Mouse (Mus musculus): ENCODE data around the gene Dpp9.

DNA sequence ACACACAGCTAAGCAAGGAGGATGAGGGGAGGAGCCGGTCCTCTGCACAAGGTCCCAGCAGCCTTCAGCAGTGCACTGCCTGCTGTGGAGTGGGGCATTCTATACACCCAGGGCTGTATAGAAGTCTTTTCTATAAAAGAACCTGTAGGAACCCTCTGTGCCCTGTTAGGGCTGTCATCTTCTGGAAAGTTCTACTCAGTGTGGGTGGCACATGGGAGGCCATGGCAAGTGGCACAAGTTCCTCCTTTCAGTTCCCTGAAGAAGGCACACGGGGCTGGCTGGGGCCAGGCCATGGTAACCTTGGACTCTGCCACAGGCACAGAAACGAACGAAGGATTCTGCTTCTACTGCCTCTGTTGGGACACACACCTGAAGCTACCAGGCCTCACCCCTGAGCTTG lies 46.3 kb upstream of the Dpp9 start:
- TF ChIP-seq CTCF (IDR thresholded peaks at IDR 0.05; ENCODE audit: low read depth) (no peak), EP300 (IDR thresholded peaks at IDR 0.05; ENCODE audit: low read depth) (no peak)
